Mouse (Mus musculus) lung, postnatal 36 days (tissue): ENCODE measurements at regions not wholly inside any gene's neighbourhood (a gene's known extent, or its start where the extent isn't known, plus 50 kb on each side); places are given as distances from the start of the nearest gene placed in this dataset.

ENCODE experiments used
- DNase-seq: peaks from one replicate; pipeline ENCODE4 v3.0.0; 2022; ENCODE audit warnings: mixed read lengths

- no peak for DNase-seq
These were observed 581.4 kb downstream of the Epha4 start for GRCm38 (mm10) chr1:76933460-76933859.

- DNase-seq, result peak; percentile 89
These were observed 572.2 kb downstream of the Epha4 start for GRCm38 (mm10) chr1:76942730-76943129.

DNA sequence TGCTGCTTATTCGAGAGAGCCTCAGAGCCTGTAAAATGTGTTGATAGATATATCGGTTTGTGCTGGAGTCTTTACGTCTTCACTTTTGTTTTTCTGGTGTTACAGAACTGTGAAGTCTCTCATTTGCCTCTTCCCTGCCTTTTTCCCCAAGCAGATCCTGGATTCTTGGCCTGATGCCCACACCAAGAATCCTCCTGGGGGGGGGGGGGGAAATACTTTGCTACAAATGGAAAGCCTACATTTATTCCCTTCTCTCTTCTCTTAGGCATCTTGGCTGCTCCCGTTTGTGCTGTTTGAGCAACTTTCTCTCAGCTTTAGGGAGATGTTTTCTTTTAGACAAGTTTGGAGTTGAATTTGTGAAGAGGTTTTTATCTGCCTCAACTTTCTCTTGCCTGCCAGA is 570.8 kb downstream of the Epha4 start:
- no peak for DNase-seq

- DNase-seq, result no peak
These were observed 559.9 kb downstream of the Epha4 start for GRCm38 (mm10) chr1:76955031-76955430.

- DNase-seq, result no peak
These were observed 557.5 kb downstream of the Epha4 start for GRCm38 (mm10) chr1:76957411-76957810.

DNA sequence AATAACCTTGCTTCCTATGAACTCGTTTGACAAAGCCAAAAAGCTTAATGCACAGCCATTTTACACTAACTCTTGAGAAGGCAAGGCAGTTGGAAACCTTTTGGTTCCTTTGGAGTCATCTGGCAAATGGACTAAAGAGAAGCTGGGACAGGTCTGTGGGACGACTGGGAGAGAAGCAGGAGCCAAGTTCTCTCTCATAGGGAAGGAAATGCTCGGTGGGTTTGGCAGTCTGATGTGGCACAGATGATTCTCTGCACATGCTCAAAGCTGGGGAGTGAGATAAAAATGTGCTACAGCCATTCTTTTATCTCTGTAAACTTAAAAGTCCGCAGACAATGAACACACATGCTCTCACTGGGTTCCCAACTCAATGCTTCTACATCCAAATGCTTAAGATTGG is 556.2 kb downstream of the Epha4 start:
- DNase-seq, result no peak

DNA sequence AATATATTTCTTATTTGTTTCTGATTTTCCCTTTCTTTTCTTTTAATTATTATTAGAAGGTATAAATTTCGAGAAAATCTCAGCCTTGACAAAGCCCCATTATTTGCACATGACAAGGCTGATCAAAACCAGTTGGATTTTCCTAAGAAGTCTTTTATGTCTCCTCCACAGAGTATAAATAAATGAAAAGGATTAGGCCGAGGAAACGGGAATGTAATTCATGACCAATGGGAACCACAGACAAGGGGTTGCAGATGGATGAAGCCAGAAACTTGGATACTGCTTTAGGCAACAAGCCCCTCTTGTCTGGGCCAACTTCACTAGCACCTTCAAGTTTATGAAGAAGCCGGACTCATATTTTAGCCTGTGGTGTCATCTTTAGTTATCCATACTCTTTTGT is 542.4 kb downstream of the Epha4 start:
- DNase-seq, result no peak

GRCm38 (mm10) chr1:76975077-76975945 is 539.6 kb downstream of the Epha4 start:
- no peak for DNase-seq

DNA sequence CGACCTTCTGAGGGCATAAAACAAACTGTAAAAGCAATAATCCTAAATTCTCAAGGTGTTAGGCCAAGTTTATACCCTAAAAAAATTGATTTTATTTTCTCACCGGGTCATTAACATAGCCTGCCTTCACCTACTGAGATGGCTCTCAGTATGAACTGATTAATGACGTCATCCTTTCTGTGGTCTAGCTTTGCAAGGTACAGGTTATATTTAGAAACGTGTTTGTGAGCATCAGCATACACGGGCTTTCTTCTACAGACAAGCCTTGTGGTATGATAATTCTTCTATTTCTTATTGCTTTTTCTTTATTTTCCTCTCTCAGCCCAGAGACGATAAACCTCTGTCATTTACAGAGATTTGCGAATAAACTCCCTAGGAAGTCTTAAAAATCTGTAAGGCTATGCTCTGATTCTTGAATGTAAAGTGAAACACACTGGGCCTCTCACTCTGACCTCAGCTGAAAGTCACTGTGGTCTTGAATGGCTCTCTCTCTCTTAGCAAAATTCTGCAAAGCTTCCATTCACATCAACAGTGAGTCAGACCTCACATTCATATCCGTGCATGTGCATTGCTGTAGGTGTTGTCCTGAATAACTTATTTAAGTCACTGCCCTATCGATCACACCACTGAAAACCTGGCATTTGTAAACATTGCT is 534.3 kb downstream of the Epha4 start:
- DNase-seq, result no peak

DNA sequence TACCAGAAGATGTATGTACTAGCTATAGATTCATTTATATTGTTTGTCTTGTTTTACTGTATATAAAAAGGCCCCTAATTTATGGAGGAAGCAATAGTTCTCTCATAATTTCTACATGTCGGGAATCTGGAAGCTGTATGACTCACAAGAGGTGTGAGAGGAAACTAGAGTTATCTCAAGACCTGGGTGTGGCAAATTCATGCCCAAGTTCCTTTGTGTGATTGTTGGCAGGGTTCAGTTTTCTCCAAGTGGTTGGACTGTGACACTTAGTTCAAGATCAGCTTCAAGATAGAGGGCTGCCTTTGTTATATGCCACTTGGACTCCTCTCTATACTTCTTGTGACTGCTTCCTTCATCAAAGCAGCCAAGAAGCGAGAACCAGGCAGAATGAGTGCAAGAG is 521.1 kb downstream of the Epha4 start:
- peak; percentile 1 for DNase-seq

GRCm38 (mm10) chr1:77008001-77008400 is 506.9 kb downstream of the Epha4 start:
- no peak for DNase-seq

DNA sequence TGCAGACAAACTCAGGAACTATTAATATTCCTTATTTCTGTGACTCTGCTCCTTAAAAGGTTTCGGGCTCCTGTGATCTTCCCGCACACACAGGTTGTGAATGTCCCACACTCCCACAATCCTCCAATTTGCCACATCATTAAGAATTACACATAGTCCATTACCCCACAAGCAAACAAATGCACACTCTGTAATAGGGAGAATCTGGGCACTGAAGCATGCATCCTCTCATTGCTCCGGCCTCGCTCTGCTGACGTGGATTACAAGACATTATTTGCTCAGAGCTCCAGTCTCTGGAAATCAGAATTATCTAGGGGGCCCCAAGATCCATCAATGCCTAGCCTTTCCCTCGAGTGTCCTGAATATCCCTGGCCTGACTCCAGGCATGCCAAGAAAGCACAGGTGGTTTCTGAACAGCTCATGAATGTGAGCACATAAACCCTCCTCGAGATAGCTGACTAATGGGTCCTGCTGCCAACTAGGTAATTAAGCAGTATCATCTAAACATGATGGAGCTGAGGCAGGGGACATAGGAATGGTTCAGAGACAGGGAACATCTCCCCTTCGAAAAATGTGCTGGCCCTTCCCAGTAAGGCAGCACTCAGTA is 504.2 kb downstream of the Epha4 start:
- DNase-seq, result no peak

- peak; percentile 43 for DNase-seq
These were observed 487.2 kb downstream of the Epha4 start for GRCm38 (mm10) chr1:77027656-77028055.

DNA sequence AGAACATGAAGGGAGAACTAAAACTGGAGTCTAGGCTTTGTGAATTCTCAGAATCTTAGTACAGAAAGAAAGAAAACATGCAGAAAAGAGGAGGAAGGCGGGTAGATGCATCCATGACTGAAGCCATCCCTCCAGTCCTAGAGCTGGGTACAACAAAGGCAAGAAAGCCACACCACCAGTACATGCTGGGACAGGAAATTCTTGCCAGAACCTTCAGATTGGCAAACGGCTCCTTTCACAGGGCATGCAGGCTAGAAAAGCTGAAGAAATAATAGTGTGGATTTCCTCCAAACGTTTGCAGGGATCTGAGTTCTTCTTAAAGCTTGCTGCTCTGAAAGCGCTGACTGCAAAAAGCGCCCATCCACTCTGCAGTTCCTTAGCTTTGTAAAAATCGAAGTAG is 486.7 kb downstream of the Epha4 start:
- no peak for DNase-seq

- no peak for DNase-seq
These were observed 485.8 kb downstream of the Epha4 start for GRCm38 (mm10) chr1:77029091-77029490.

DNA sequence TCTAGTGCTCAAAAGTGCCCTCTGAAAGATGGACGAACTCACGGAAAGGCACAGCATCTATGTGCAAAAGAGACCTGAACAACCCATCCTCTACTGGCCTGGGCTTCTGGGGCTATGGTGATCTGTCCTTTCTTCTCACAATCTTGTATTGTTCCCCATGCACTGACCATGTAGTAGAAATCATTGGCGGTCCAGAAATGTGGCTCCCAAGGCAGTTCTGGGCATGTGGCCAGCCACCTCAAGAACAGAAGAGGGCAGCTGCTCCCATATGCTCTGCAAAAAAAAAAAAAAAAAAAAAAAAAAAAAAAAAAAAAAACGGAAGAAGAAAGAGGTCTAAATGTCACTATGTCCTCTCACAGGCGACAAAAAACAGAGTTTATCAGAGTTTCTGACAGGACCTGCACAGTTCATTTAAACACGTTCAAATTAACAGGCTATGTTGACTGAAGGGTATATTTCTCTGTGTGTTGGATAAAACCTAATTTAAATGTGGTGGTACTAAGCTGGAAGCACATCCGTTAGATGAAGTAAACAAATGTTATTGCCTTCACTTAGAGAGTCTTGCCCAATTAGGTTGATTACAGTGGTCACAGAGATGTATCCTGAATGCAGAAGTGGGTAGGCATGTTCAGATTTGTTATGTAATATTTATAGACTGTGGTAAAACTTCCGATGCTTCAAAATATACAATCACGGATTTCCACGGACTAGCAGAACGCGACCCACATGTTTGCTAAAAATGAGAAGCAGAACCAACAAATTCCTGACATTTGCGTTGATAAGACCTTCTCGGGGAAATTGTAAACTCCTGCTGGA is 470.9 kb downstream of the Epha4 start:
- peak; percentile 60 for DNase-seq

GRCm38 (mm10) chr1:77048720-77049406 is 466.0 kb downstream of the Epha4 start:
- DNase-seq, result no peak

GRCm38 (mm10) chr1:77051239-77051638 is 463.6 kb downstream of the Epha4 start:
- no peak for DNase-seq

DNA sequence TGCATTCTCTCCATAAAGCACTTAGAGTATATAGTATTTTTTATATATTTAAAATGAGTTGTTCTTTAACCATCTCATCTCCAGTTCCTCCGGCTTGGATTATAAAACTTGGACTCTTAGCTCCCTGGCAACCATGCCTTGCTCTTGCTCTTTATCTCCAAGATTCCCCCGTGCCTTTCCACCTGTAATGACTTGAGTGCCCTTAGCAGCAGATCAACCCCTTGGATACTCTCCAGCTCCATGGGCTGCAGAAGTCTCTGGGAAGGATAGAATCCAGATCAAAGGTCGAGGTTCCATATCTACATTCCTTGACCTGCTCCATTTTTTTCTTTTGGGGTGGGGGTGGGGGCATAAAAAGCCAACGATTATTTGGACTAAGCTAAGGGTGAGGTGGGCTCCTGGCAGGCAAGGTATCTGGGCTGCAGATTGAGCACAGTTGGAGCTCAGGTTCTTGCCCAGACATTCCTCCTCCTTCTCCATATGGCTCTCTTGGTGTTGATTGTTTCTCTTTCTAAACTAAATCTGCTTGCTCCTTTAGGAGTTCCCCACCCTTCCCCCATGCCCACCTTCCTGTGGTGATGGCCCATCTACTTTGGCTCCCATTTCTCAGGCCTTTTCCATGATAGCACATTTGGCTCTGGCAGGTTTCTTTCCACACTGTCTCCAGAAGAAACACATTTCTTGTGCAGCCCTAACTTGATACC is 460.9 kb downstream of the Epha4 start:
- no peak for DNase-seq

DNA sequence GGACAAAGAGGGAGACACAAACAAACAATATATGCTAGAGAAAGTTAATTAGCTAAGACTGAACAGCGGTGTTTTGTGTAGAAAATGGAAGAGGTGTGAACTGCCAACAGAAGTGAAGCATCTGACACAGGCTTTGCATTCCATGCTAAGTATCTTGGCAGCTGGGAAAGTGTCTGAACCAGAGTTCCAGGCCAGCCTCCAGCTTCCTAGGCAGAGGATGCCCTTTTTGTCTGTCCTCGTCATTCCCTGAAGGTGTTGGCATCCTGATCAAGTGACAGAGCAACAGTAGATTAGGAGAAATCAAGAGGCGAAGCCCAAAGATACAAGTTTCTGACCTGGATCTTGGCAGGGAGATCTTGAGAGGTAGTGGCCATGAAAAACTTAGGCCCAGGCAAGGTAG is 452.4 kb downstream of the Epha4 start:
- DNase-seq, result no peak

- no peak for DNase-seq
These were observed 441.8 kb downstream of the Epha4 start for GRCm38 (mm10) chr1:77073071-77073470.
